Mouse (Mus musculus): ENCODE measurements around the gene Smtn.

The Smtn gene

GRCm38 (mm10) chr11:3547047-3547446 is 6.6 kb upstream of the Smtn start:
- DNase-seq: no peak

DNA sequence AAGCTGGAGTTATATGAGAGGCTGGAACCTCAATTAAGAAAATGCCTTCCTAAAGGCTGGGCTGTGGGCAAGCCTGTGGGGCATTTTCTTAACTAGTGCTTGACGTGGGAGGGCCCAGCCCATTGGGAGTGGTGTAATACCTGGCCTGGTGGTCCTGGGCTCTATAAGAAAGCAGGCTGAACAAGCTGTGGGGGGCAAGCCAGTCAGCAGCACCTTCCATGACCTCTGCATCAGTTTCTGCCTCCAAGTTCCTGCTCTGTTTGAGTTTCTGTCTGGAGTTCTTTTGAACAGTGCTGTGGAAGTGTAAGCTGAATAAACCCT is 5.8 kb upstream of the Smtn start:
- no peak for DNase-seq

DNA sequence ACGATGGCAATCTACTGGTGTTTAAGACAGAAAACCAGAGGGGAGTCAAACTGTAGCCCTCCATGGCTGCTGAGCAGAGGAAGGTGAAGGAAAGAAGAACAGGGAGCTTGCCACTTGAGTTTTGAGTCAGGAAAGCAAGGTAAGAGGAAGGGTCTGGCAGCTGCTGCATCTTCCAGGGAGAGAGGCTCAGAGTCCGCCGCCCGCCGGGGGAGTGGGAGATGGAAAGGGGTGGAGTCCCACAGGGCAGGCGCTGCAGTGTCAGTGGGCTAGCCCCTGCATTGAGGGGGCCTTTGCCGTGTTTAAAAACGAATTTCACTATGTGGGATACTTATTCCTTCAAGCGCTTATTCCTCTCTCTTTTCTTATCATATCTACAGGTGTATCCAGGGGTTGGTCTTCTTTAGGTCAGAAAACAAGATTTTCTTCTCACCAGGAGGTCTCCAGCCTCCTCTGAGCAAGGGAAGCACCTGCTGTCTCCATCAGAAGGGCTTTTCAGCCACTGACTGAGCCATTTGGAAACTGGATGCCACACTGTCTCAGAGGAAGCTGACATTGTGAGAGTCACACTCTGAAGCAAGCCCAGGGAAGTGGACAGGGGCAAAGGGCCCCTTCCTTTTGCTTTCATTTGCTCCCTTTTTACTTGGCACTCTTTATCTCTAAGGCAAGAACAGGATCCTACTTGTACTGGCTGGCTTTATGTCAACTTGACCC is 5.3 kb upstream of the Smtn start:
- no peak for DNase-seq

DNA sequence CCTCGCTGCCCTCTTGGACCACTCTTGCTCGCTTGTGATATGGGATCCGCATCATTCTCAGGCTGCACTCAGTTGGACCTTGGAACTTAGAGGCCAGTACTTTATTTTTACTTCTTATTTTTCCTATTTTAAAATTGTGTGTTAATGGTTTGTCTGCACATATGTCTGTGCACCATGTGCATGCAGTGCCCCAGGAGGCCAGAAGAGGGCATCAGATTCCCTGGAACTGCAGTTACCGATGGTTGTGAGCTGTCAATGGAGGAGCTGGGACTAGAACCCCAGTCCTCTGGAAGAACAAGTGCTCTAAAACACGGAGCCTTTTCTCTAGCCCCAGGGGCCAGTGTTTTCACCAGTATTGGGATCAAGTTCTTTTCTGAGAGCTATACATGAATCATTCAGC is 4.0 kb upstream of the Smtn start:
- DNase-seq: no peak

- DNase-seq: no peak
These were observed 2.6 kb upstream of the Smtn start for GRCm38 (mm10) chr11:3543001-3543400.

DNA sequence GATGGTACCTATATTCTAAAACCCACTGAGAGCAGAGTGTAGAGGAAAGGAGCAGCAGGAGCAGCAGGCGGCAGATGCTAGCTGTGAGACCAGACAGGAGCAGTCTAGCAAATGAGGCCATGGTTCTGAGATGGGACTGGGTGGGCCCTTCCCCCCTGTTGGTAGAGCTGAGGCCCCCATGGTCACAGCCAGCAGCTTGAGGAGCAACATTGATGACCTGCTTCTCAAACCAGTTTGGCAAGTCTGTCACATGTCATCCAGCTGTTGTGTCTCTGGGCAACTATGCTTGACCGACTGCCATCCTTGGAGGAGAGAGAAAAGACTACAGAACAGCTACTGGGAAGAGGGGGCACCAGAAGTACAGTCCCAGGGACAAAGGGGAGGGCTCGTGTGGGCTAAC is 1.5 kb upstream of the Smtn start:
- DNase-seq: no peak

GRCm38 (mm10) chr11:3539826-3540196 is 601 bp downstream of the Smtn start:
- no peak for DNase-seq

- DNase-seq: peak; percentile 71 to 75
These were observed 1.1 kb downstream of the Smtn start for GRCm38 (mm10) chr11:3539111-3539825.

GRCm38 (mm10) chr11:3538341-3538740 is 2.1 kb downstream of the Smtn start:
- DNase-seq: no peak

DNA sequence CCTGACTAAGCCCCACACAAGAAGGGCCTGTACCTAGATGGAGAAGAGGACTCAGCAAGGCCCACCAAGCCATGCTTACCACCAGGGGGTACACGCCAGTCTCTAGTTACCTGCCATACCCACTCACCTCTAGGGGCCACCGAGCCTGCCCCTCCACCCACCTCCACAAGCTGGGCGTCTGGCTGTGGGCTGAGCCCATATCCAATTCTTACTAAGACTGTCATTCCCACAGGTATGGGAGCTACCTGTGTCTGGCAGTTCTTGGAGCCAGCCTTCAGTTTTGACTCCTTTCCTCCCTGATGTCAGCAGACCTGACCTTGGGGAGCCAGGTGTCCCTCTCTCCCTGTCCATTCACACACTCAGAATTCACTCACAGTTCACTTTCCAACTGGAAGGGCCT is 2.7 kb downstream of the Smtn start:
- DNase-seq: no peak

DNA sequence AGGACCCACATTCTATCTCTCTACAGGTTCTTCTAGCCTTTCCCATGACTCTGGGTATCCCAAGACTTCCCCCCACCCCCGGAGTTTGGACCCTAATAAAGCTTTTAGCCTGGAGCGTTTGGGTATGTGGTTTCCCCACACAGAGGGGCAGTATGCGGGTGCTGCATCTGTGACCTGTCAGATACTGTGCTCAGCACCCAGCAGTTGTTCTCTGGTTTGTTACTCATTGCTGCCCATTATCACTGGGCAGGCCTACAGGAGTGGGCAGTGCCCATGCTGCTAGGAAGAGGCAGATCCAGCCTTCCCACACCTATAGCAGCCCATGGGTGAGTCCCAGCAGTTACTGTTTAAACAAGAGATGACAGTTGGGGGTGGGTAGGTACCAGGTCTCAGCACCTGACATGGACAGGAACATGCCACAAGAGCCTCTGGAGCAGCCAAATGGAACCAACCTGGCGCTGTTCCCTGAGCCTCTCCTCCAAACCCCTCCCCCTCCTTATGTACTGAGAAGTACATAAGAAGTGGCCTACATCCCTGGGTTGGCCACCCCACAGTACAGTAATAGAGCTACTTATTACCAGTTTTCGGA is 3.6 kb downstream of the Smtn start:
- no peak for DNase-seq

- no peak for DNase-seq
These were observed 4.3 kb downstream of the Smtn start for GRCm38 (mm10) chr11:3536082-3536481.

GRCm38 (mm10) chr11:3535406-3535986 is 4.9 kb downstream of the Smtn start:
- DNase-seq: peak; percentile 95

- no peak for DNase-seq
These were observed 5.5 kb downstream of the Smtn start for GRCm38 (mm10) chr11:3534956-3535355.

DNA sequence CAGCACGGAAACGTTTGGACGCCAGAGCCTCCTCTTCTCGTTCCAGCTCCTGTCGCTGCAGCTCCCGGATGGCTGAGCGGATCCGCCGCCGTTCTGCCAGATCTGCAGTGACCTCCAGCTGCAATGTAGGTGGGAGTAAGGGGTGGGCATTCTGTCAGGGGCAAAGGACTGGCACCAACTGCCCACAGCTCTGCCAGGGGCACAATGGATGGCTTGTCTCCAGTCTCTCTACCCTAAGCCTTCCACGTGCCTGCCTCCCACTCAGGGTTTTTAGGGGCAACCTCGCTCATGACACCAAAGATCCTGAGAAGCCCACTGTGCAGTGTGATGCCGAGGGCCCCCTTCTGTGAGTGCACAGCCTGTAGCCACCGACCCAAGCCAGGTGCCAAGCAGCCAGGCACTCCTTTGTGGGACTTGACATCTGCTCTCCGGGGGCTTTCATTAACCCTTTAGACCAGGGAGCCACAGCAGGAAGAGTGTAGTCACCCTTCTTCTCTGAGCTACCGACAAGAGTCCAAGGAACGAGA is 6.9 kb downstream of the Smtn start:
- no peak for DNase-seq

GRCm38 (mm10) chr11:3532101-3532931 is 8.1 kb downstream of the Smtn start:
- DNase-seq: no peak

- DNase-seq: no peak
These were observed 8.8 kb downstream of the Smtn start for GRCm38 (mm10) chr11:3531634-3532033.

DNA sequence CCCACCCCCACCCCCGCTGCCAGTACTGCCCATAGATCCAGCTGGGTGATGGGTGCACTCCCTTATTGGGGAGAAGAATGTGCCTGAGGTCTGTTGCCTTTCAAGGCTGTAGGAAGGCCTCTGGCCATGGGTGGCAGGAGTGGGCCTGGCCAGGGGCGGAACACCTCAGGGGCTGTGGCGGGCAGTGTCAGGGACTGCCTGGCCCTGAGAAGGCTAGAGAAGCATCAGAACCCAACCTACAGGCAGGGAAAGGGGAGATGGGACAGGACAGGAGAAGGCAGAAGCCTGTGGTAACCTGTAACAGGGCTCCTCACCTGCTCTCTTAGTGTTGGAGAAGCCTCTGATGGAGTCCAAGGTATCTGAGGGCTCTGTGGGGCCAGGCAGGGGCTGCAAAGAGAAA is 9.7 kb downstream of the Smtn start:
- DNase-seq: no peak

DNA sequence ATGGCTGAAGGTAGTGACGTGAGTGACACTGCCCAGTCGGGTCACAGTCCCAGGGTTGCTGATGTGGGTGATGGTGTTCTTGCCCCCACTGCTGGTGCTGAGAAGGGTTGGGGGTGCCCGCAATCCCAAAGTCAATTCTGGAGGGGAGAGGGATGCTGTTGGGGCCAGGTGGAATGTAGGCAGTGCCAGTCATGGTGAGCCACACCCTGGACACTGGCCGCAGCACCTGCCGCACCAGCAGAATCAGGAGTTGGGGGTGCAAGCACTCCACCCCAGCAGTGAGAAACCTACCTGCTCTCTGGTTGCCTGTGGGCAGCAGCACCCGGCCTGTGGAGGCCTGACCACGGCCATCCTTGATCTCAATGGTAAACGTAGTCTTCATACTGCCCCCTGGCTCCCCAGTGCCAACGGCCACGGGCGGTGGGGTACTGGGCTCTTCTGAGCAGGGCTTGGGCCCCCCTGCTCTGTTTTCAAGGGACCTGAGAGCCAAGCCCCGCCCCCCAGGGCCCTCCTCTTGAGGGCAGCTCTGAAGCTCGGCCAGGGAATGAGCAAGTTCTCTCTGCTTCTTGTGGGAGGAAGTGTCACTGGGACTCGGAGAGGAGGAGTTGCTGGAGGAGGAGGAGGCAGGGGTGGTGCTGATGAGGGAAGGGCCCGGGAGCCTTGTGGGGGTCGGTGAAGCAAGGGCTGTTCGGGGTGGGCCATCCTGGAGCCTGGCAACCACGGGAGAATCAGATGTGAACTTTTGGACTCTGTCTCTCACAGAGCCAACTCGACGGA is 10.7 kb downstream of the Smtn start:
- DNase-seq: no peak

DNA sequence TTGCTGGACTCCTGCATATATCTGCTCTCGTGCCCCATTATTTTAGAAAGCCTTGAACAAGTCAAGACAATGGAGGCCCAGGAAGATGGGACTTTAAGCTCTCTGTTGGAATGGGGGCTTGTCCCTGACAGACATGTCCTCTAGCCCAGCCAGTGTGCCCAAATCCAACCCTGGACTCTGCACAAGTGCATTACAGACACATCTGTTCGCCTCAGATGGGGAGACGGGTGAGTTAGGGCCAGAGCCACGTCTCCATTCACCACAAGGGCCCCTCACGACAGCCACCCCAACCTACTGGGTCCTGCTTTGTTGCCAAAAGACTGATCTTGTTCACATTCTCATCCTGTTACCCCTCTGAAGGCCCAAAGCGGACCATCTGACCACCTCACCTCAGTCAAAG is 12.2 kb downstream of the Smtn start:
- DNase-seq: no peak

- no peak for DNase-seq
These were observed 12.6 kb downstream of the Smtn start for GRCm38 (mm10) chr11:3527766-3528165.

Measured in B cell, adult 2 months (primary cell).